Mouse (Mus musculus): Measurements from ENCODE around the gene Srsf2. TPM values are rescaled to one million over a fixed set of nuclear protein-coding genes. Genes with fewer than 3 reads are reported as not detected.
"Not testable (repeated sequence)": the region's sequence is repeated elsewhere in the genome, so short reads cannot be mapped to it uniquely, and the experiment has no call there.

The Srsf2 gene
- polyA plus RNA-seq, 1 experiment from 2014 or later = 974 TPM

DNA sequence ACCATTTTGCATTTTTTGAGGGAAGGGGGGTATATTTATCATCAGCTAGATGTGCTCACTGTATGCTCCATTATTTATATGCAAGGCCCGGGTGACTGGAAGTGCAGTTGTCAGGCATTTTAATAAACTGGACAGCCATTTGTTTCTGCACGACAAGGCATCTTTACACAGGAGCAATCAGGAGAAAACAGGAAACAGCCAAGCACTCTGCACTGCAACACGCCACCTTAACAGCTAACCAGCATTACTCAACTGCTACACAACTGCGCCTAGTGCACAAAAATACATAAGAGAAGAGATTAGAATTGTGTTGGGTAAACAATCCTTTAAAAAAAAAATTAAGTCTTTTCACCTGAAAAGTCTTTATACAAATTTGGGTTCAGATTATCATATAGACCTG is 2.8 kb downstream of the Srsf2 start:
- Histone ChIP-seq H3K9me3 (ENCODE audit: control insufficient read depth, low read length) (no peaks in the 10 kb centered on the region), H3K27ac (ENCODE audit: low read depth, low read length) (no peak overlapping the region), H3K9ac (ENCODE audit: low read length) (no peak overlapping the region), H3K36me3 (ENCODE audit: control insufficient read depth, insufficient read depth, low read length) (peaks cover 9% of the 10 kb centered on the region; the same call in 1 of the 2 replicates), H3K4me1 (ENCODE audit: control insufficient read depth, insufficient read depth, low read length) (peaks cover 19% of the 10 kb centered on the region), H3K4me2 (peak overlapping the region; percentile 95), H3K27me3 (ENCODE audit: control insufficient read depth, insufficient read depth, low read length) (no peaks in the 10 kb centered on the region), H3K4me3 (ENCODE audit: low read depth, low read length) (no peak overlapping the region)
- DNase-seq (ENCODE audit: low spot score, missing footprints) (peak; percentile 85), ATAC-seq (ENCODE audit: low FRiP score) (no peak)
- 78% methylated on average over 4 of the region's 4 CpGs for WGBS

DNA sequence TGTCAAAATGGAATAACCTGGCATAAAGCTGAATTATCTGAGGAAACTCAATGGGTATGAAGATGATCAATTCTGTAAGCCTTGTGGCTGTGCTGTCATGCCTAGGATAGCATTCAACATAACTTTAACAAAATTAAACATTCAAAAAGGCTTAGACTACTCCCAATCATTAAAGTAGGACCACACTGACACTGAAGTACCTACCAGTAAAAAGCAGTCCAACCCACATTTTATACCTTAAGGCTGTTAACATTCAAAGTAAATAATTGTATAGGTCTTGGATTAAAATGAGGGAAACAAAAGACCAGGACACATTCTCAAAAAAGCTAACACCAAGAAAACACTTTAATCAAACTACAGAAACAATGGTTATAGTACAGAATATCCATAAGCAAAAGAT is 3.3 kb downstream of the Srsf2 start:
- Histone ChIP-seq H3K4me2 (no peak overlapping the region), H3K27me3 (ENCODE audit: control insufficient read depth, insufficient read depth, low read length) (no peaks in the 10 kb centered on the region), H3K27ac (ENCODE audit: low read depth, low read length) (no peak overlapping the region), H3K4me3 (ENCODE audit: low read depth, low read length) (no peak overlapping the region), H3K36me3 (ENCODE audit: control insufficient read depth, insufficient read depth, low read length) (peaks cover 9% of the 10 kb centered on the region; the same call in 1 of the 2 replicates), H3K9me3 (ENCODE audit: control insufficient read depth, low read length) (no peaks in the 10 kb centered on the region), H3K4me1 (ENCODE audit: control insufficient read depth, insufficient read depth, low read length) (peaks cover 17% of the 10 kb centered on the region), H3K9ac (ENCODE audit: low read length) (no peak overlapping the region)
- DNase-seq (ENCODE audit: low spot score, missing footprints) (peak; percentile 81), ATAC-seq (ENCODE audit: low FRiP score) (no peak)

- not testable (repeated sequence) for H3K4me3 ChIP-seq (ENCODE audit: low read depth, low read length); H3K27ac ChIP-seq (ENCODE audit: low read depth, low read length); H3K9ac ChIP-seq (ENCODE audit: low read length); H3K27me3 ChIP-seq (ENCODE audit: control insufficient read depth, insufficient read depth, low read length); H3K4me2 ChIP-seq; H3K9me3 ChIP-seq (ENCODE audit: control insufficient read depth, low read length); H3K36me3 ChIP-seq (ENCODE audit: control insufficient read depth, insufficient read depth, low read length); ATAC-seq (ENCODE audit: low FRiP score)
- whole genome bisulfite sequencing = 81% methylated on average over 2 of the region's 2 CpGs
- peak; percentile 73 for DNase-seq (ENCODE audit: low spot score, missing footprints)
- H3K4me1 ChIP-seq (ENCODE audit: control insufficient read depth, insufficient read depth, low read length) = peaks cover 20% of the 10 kb centered on the region
Observed at GRCm38 (mm10) chr11:116848877-116849178, 4.1 kb downstream of the Srsf2 start.

- no peaks in the 10 kb centered on the region for H3K27me3 ChIP-seq (ENCODE audit: control insufficient read depth, insufficient read depth, low read length)
- no peak overlapping the region for H3K27ac ChIP-seq (ENCODE audit: low read depth, low read length)
- H3K4me1 ChIP-seq (ENCODE audit: control insufficient read depth, insufficient read depth, low read length) = peaks cover 21% of the 10 kb centered on the region
- no peak overlapping the region for H3K4me2 ChIP-seq
- peaks cover 9% of the 10 kb centered on the region; the same call in 1 of the 2 replicates for H3K36me3 ChIP-seq (ENCODE audit: control insufficient read depth, insufficient read depth, low read length)
- no peaks in the 10 kb centered on the region for H3K9me3 ChIP-seq (ENCODE audit: control insufficient read depth, low read length)
- 84% methylated on average over 5 of the region's 5 CpGs for WGBS
- DNase-seq (ENCODE audit: low spot score, missing footprints) = peak; percentile 85
- no peak for ATAC-seq (ENCODE audit: low FRiP score)
- H3K4me3 ChIP-seq (ENCODE audit: low read depth, low read length) = no peak overlapping the region
- no peak overlapping the region for H3K9ac ChIP-seq (ENCODE audit: low read length)
Observed at GRCm38 (mm10) chr11:116848086-116848876, 4.6 kb downstream of the Srsf2 start.

GRCm38 (mm10) chr11:116847187-116848085 is 5.5 kb downstream of the Srsf2 start:
- DNase-seq (ENCODE audit: low spot score, missing footprints) = peak; percentile 87
- 92% methylated on average over 3 of the region's 3 CpGs for WGBS
- ATAC-seq (ENCODE audit: low FRiP score) = no peak
- Histone ChIP-seq H3K4me3 (ENCODE audit: low read depth, low read length) (no peak overlapping the region), H3K27me3 (ENCODE audit: control insufficient read depth, insufficient read depth, low read length) (no peaks in the 10 kb centered on the region), H3K27ac (ENCODE audit: low read depth, low read length) (no peak overlapping the region), H3K4me1 (ENCODE audit: control insufficient read depth, insufficient read depth, low read length) (peaks cover 21% of the 10 kb centered on the region), H3K4me2 (no peak overlapping the region), H3K9ac (ENCODE audit: low read length) (no peak overlapping the region), H3K36me3 (ENCODE audit: control insufficient read depth, insufficient read depth, low read length) (peaks cover 9% of the 10 kb centered on the region; the same call in 1 of the 2 replicates), H3K9me3 (ENCODE audit: control insufficient read depth, low read length) (no peaks in the 10 kb centered on the region)

DNA sequence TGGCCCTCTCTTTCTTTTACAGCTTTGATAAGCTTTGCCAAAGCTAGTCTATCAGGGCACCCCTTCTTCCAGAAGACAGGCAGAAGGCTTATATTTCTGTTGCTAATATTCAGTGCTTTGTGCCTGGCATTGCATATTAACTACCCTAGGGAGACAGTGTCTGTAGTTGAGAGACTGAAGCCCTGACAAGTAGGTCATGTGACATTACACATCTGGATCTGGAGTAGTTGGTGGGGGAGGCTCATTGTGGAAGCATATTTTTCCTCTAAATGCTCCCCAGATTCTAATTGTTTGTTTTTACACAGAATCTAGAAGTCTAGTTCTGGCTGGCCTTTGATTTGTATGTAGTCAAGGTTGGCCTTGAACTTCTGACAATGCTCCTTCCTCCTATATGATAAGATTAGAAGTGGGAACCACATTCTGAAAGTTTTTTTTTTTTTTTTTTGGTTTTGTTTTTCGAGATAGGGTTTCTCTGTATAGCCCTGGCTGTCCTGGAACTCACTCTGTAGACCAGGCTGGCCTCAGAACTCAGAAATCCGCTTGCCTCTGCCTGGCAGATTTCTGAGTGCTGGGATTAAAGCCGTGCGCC is 6.2 kb downstream of the Srsf2 start:
- WGBS = 83% methylated on average over 4 of the region's 4 CpGs
- Histone ChIP-seq H3K36me3 (ENCODE audit: control insufficient read depth, insufficient read depth, low read length) (peaks cover 9% of the 10 kb centered on the region; the same call in 1 of the 2 replicates), H3K4me1 (ENCODE audit: control insufficient read depth, insufficient read depth, low read length) (peaks cover 24% of the 10 kb centered on the region), H3K27me3 (ENCODE audit: control insufficient read depth, insufficient read depth, low read length) (no peaks in the 10 kb centered on the region), H3K27ac (ENCODE audit: low read depth, low read length) (no peak overlapping the region), H3K4me2 (no peak overlapping the region), H3K4me3 (ENCODE audit: low read depth, low read length) (no peak overlapping the region), H3K9me3 (ENCODE audit: control insufficient read depth, low read length) (no peaks in the 10 kb centered on the region), H3K9ac (ENCODE audit: low read length) (no peak overlapping the region)
- no peak for ATAC-seq (ENCODE audit: low FRiP score)
- no peak for DNase-seq (ENCODE audit: low spot score, missing footprints)

- peak within 1 kb of the TSS; percentile 83 for H3K4me3 ChIP-seq (ENCODE audit: low read depth, low read length)
- no peaks in the 10 kb centered on the region for H3K9me3 ChIP-seq (ENCODE audit: control insufficient read depth, low read length)
- H3K27me3 ChIP-seq (ENCODE audit: control insufficient read depth, insufficient read depth, low read length) = no peaks in the 10 kb centered on the region
- H3K4me2 ChIP-seq = peak within 1 kb of the TSS; percentile 93
- H3K27ac ChIP-seq (ENCODE audit: low read depth, low read length) = peak within 1 kb of the TSS; percentile 97
- ATAC-seq (ENCODE audit: low FRiP score) (peak; percentile 96), DNase-seq (ENCODE audit: low spot score, missing footprints) (peak; percentile 98)
- WGBS = under 1% methylated on average over 72 of the region's 72 CpGs
- peaks cover 15% of the 10 kb centered on the region for H3K36me3 ChIP-seq (ENCODE audit: control insufficient read depth, insufficient read depth, low read length)
- peak within 1 kb of the TSS; percentile 94 for H3K9ac ChIP-seq (ENCODE audit: low read length)
- H3K4me1 ChIP-seq (ENCODE audit: control insufficient read depth, insufficient read depth, low read length) = peaks cover 32% of the 10 kb centered on the region
Observed at GRCm38 (mm10) chr11:116843261-116844233, 9.3 kb downstream of the Srsf2 start, which contains the start of the genes Mettl23 and Jmjd6. Mettl23 (plus strand) TSS chr11:116843278. Jmjd6 (minus strand) TSS chr11:116843449.

GRCm38 (mm10) chr11:116842531-116843260 is 10.2 kb downstream of the Srsf2 start:
- Histone ChIP-seq H3K27ac (ENCODE audit: low read depth, low read length) (peak overlapping the region; percentile 97), H3K9ac (ENCODE audit: low read length) (peak overlapping the region; percentile 94), H3K4me2 (peak overlapping the region; percentile 93), H3K27me3 (ENCODE audit: control insufficient read depth, insufficient read depth, low read length) (no peaks in the 10 kb centered on the region), H3K36me3 (ENCODE audit: control insufficient read depth, insufficient read depth, low read length) (peaks cover 22% of the 10 kb centered on the region), H3K4me1 (ENCODE audit: control insufficient read depth, insufficient read depth, low read length) (peaks cover 32% of the 10 kb centered on the region), H3K4me3 (ENCODE audit: low read depth, low read length) (peak overlapping the region; percentile 83), H3K9me3 (ENCODE audit: control insufficient read depth, low read length) (no peaks in the 10 kb centered on the region)
- DNase-seq (ENCODE audit: low spot score, missing footprints) (peak; percentile 97), ATAC-seq (ENCODE audit: low FRiP score) (peak; percentile 57)
- under 1% methylated on average over 67 of the region's 73 CpGs for WGBS

Data from midbrain, embryonic 11.5 days (tissue).